Mouse (Mus musculus): Measurements from ENCODE around the gene Bax. TPM values are rescaled to one million over a fixed set of nuclear protein-coding genes. Genes with fewer than 3 reads are reported as not detected.
"Not testable (repeated sequence)": the region's sequence is repeated elsewhere in the genome, so short reads cannot be mapped to it uniquely, and the experiment has no call there.

The Bax gene
- polyA plus RNA-seq, 1 experiment from 2014 or later: 182 TPM

GRCm38 (mm10) chr7:45461781-45462180 lies 4.9 kb downstream of the Bax start:
- Histone ChIP-seq H3K36me3 (ENCODE audit: control insufficient read depth, insufficient read depth, low read length) (peaks cover 50% of the 10 kb centered on the region), H3K4me1 (ENCODE audit: control insufficient read depth, insufficient read depth, low read length) (peaks cover 39% of the 10 kb centered on the region), H3K27me3 (ENCODE audit: control insufficient read depth, insufficient read depth, low read length) (no peaks in the 10 kb centered on the region), H3K9ac (replicated peaks; ENCODE audit: low read length) (no peak overlapping the region), H3K4me2 (ENCODE audit: low read length) (no peak overlapping the region), H3K27ac (replicated peaks; ENCODE audit: low read depth, low read length) (no peak overlapping the region; the same call in 1 of the 2 replicates), H3K4me3 (replicated peaks; ENCODE audit: low read depth, low read length) (no peak overlapping the region), H3K9me3 (ENCODE audit: control insufficient read depth, low read length) (no peaks in the 10 kb centered on the region)
- DNase-seq: no peak
- no peak for ATAC-seq (ENCODE audit: low FRiP score, low TSS enrichment)
- 92% methylated on average over 4 of the region's 4 CpGs for WGBS

GRCm38 (mm10) chr7:45461326-45461725 lies 5.4 kb downstream of the Bax start:
- no peak overlapping the region for H3K9ac ChIP-seq (replicated peaks; ENCODE audit: low read length)
- H3K4me1 ChIP-seq (ENCODE audit: control insufficient read depth, insufficient read depth, low read length): peaks cover 41% of the 10 kb centered on the region
- DNase-seq (no peak), ATAC-seq (ENCODE audit: low FRiP score, low TSS enrichment) (no peak)
- no peak overlapping the region for H3K4me2 ChIP-seq (ENCODE audit: low read length)
- 58% methylated on average over 5 of the region's 5 CpGs for WGBS
- H3K27ac ChIP-seq (replicated peaks; ENCODE audit: low read depth, low read length): peak overlapping the region; percentile 94
- peaks cover 52% of the 10 kb centered on the region for H3K36me3 ChIP-seq (ENCODE audit: control insufficient read depth, insufficient read depth, low read length)
- no peaks in the 10 kb centered on the region for H3K9me3 ChIP-seq (ENCODE audit: control insufficient read depth, low read length)
- H3K4me3 ChIP-seq (replicated peaks; ENCODE audit: low read depth, low read length): no peak overlapping the region
- H3K27me3 ChIP-seq (ENCODE audit: control insufficient read depth, insufficient read depth, low read length): no peaks in the 10 kb centered on the region

DNA sequence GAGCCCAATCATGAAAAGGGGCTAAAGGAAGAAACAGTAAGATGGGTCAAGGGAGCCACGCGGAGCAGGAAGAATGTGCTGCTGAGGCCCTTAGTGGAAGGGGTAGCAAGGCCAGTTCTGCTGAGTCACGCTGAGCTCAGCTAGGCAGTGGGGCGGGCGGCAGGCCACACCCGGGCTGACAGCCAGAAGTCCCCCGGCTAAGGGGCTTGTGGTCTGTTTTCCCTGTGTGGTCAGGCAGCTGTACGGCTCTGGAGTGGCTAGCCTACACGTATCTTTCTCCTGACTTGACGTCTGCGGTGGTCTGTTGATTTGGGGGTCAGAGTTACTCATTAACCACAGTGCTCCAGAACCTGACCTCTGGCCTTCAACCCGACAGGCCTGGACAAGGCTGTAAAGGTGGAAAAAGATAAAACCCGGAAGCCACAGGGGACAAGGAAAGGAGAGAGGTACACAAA lies 5.8 kb downstream of the Bax start:
- Histone ChIP-seq H3K4me1 (ENCODE audit: control insufficient read depth, insufficient read depth, low read length) (peaks cover 37% of the 10 kb centered on the region), H3K4me2 (ENCODE audit: low read length) (peak overlapping the region; percentile 65; the same call in 1 of the 2 replicates), H3K27me3 (ENCODE audit: control insufficient read depth, insufficient read depth, low read length) (no peaks in the 10 kb centered on the region), H3K36me3 (ENCODE audit: control insufficient read depth, insufficient read depth, low read length) (peaks cover 54% of the 10 kb centered on the region), H3K9me3 (ENCODE audit: control insufficient read depth, low read length) (no peaks in the 10 kb centered on the region), H3K4me3 (replicated peaks; ENCODE audit: low read depth, low read length) (no peak overlapping the region), H3K9ac (replicated peaks; ENCODE audit: low read length) (no peak overlapping the region), H3K27ac (replicated peaks; ENCODE audit: low read depth, low read length) (peak overlapping the region; percentile 94)
- ATAC-seq (ENCODE audit: low FRiP score, low TSS enrichment): no peak
- 50% methylated on average over 13 of the region's 13 CpGs for WGBS
- peak; percentile 52 for DNase-seq

- ATAC-seq (ENCODE audit: low FRiP score, low TSS enrichment) (no peak), DNase-seq (peak; percentile 29)
- peak overlapping the region; percentile 88; the same call in 1 of the 2 replicates for H3K9ac ChIP-seq (replicated peaks; ENCODE audit: low read length)
- peak overlapping the region; percentile 88 for H3K4me3 ChIP-seq (replicated peaks; ENCODE audit: low read depth, low read length)
- peaks cover 55% of the 10 kb centered on the region for H3K36me3 ChIP-seq (ENCODE audit: control insufficient read depth, insufficient read depth, low read length)
- 80% methylated on average over 7 of the region's 7 CpGs for WGBS
- peak overlapping the region; percentile 65 for H3K4me2 ChIP-seq (ENCODE audit: low read length)
- no peaks in the 10 kb centered on the region for H3K27me3 ChIP-seq (ENCODE audit: control insufficient read depth, insufficient read depth, low read length)
- peak overlapping the region; percentile 94 for H3K27ac ChIP-seq (replicated peaks; ENCODE audit: low read depth, low read length)
- H3K9me3 ChIP-seq (ENCODE audit: control insufficient read depth, low read length): no peaks in the 10 kb centered on the region
- H3K4me1 ChIP-seq (ENCODE audit: control insufficient read depth, insufficient read depth, low read length): peaks cover 32% of the 10 kb centered on the region
These were observed 6.3 kb downstream of the Bax start for GRCm38 (mm10) chr7:45460377-45460776.

- DNase-seq: peak; percentile 99
- under 1% methylated on average over 25 of the region's 37 CpGs for WGBS
- not testable (repeated sequence) for H3K27me3 ChIP-seq (ENCODE audit: control insufficient read depth, insufficient read depth, low read length); H3K9me3 ChIP-seq (ENCODE audit: control insufficient read depth, low read length)
- peak within 1 kb of the TSS; percentile 90 for H3K4me2 ChIP-seq (ENCODE audit: low read length)
- H3K27ac ChIP-seq (replicated peaks; ENCODE audit: low read depth, low read length): peak within 1 kb of the TSS; percentile 94
- peaks cover 55% of the 10 kb centered on the region for H3K36me3 ChIP-seq (ENCODE audit: control insufficient read depth, insufficient read depth, low read length)
- ATAC-seq (ENCODE audit: low FRiP score, low TSS enrichment): peak; percentile 93
- H3K4me3 ChIP-seq (replicated peaks; ENCODE audit: low read depth, low read length): peak within 1 kb of the TSS; percentile 88
- H3K4me1 ChIP-seq (ENCODE audit: control insufficient read depth, insufficient read depth, low read length): peaks cover 28% of the 10 kb centered on the region
- peak within 1 kb of the TSS; percentile 88 for H3K9ac ChIP-seq (replicated peaks; ENCODE audit: low read length)
These were observed 7.0 kb downstream of the Bax start, which contains the start of gene Ftl1 for GRCm38 (mm10) chr7:45459564-45460140. TSS of gene Ftl1 (minus strand) at chr7:45459884.

GRCm38 (mm10) chr7:45458748-45459563 lies 7.7 kb downstream of the Bax start:
- H3K9ac ChIP-seq (replicated peaks; ENCODE audit: low read length): peak overlapping the region; percentile 88
- WGBS: 1% methylated on average over 41 of the region's 43 CpGs
- peaks cover 60% of the 10 kb centered on the region for H3K36me3 ChIP-seq (ENCODE audit: control insufficient read depth, insufficient read depth, low read length)
- H3K27me3 ChIP-seq (ENCODE audit: control insufficient read depth, insufficient read depth, low read length): no peaks in the 10 kb centered on the region
- peak overlapping the region; percentile 90 for H3K4me2 ChIP-seq (ENCODE audit: low read length)
- H3K9me3 ChIP-seq (ENCODE audit: control insufficient read depth, low read length): no peaks in the 10 kb centered on the region
- peak overlapping the region; percentile 88 for H3K4me3 ChIP-seq (replicated peaks; ENCODE audit: low read depth, low read length)
- peak; percentile 92 for DNase-seq
- peak overlapping the region; percentile 94 for H3K27ac ChIP-seq (replicated peaks; ENCODE audit: low read depth, low read length)
- peaks cover 28% of the 10 kb centered on the region for H3K4me1 ChIP-seq (ENCODE audit: control insufficient read depth, insufficient read depth, low read length)
- ATAC-seq (ENCODE audit: low FRiP score, low TSS enrichment): peak; percentile 79

DNA sequence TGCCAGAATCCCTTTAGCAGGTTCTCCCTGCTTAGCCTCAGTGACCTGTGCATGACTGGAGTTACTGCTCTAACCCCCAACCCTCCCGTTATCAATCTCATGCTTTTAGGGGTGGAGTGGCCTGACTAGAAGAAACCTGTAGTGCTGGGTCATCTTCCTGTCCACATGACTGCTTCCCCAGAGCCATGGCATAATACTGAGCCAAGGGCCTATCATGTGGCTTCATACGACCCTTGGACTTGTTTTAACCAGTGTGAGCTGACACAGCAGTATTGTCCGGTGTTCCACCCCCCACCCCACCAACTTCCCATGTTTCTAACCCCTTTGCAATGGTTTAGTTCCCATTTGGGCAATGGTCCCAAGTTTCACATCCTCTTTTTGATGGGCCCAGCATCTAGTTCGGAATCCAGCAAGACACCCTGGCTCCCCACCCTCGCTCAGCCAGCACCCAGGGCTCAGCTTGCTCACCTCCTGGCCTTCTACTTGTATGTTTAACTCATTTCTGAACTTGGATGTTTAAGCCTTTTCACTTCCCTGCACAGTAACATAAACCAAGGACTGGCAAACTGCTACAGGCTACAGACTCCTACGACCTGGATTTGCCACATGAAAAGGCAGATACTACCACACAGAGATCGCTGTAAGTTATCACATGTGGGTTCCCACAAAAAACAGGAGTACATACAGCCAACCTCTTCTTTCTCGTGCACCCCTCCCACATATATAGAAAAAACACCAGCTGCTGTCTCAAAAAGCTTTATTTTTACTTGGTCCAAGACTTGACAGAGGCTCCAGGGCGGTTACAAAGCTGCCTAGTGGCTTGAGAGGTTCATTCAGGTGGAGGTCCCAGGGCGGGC lies 9.3 kb downstream of the Bax start:
- DNase-seq: no peak
- peak overlapping the region; percentile 88 for H3K9ac ChIP-seq (replicated peaks; ENCODE audit: low read length)
- peak overlapping the region; percentile 32; the same call in 1 of the 2 replicates for H3K27ac ChIP-seq (replicated peaks; ENCODE audit: low read depth, low read length)
- peaks cover 56% of the 10 kb centered on the region for H3K36me3 ChIP-seq (ENCODE audit: control insufficient read depth, insufficient read depth, low read length)
- H3K27me3 ChIP-seq (ENCODE audit: control insufficient read depth, insufficient read depth, low read length): no peaks in the 10 kb centered on the region
- peak overlapping the region; percentile 90 for H3K4me2 ChIP-seq (ENCODE audit: low read length)
- peaks cover 28% of the 10 kb centered on the region for H3K4me1 ChIP-seq (ENCODE audit: control insufficient read depth, insufficient read depth, low read length)
- WGBS: 76% methylated on average over 10 of the region's 10 CpGs
- peak overlapping the region; percentile 88 for H3K4me3 ChIP-seq (replicated peaks; ENCODE audit: low read depth, low read length)
- no peak for ATAC-seq (ENCODE audit: low FRiP score, low TSS enrichment)
- H3K9me3 ChIP-seq (ENCODE audit: control insufficient read depth, low read length): no peaks in the 10 kb centered on the region

DNA sequence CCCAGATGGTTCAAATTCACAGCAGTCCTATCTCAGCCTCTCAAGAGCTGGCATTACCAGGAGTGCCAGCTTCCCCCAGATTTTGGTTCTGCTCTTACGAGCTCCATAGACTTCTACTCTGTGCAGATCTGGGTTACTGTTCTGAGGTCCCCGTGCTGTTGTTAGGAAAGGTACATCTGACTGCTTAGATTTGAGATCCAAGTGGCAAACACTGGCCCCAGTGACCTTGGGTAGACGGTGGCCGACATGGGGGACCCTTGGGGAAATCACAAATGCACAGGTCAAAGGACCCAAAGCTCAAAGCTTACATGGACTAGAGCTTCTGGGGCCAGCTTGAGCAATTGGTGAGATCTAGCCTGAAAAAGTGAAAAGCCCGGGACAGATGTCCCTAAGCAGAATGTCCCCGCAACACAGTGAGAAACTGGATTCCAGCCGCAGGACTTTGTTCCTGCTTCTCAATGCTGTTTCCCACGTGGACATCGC lies 9.9 kb downstream of the Bax start:
- H3K9ac ChIP-seq (replicated peaks; ENCODE audit: low read length): peak overlapping the region; percentile 88; the same call in 1 of the 2 replicates
- peak overlapping the region; percentile 90 for H3K4me2 ChIP-seq (ENCODE audit: low read length)
- ATAC-seq (ENCODE audit: low FRiP score, low TSS enrichment) (no peak), DNase-seq (no peak)
- H3K9me3 ChIP-seq (ENCODE audit: control insufficient read depth, low read length): no peaks in the 10 kb centered on the region
- peak overlapping the region; percentile 88 for H3K4me3 ChIP-seq (replicated peaks; ENCODE audit: low read depth, low read length)
- H3K27ac ChIP-seq (replicated peaks; ENCODE audit: low read depth, low read length): peak overlapping the region; percentile 32; the same call in 1 of the 2 replicates
- H3K36me3 ChIP-seq (ENCODE audit: control insufficient read depth, insufficient read depth, low read length): peaks cover 56% of the 10 kb centered on the region
- H3K27me3 ChIP-seq (ENCODE audit: control insufficient read depth, insufficient read depth, low read length): no peaks in the 10 kb centered on the region
- peaks cover 28% of the 10 kb centered on the region for H3K4me1 ChIP-seq (ENCODE audit: control insufficient read depth, insufficient read depth, low read length)
- 61% methylated on average over 9 of the region's 9 CpGs for WGBS

All from midbrain, embryonic 14.5 days (tissue).